Mouse (Mus musculus) bone marrow, adult 2 months (tissue): ENCODE results near the gene Washc4. TPM values are rescaled to one million over a fixed set of nuclear protein-coding genes. Genes with fewer than 3 reads are reported as not detected.

Source experiments
- H3K27ac ChIP-seq: fragments of 200-500 bp; 2 replicates; pipeline ENCODE4 v1.5.1; 2012; ENCODE audit warnings: low read depth, mild to moderate bottlenecking, control low read depth, inconsistent platforms, low read length; ENCODE audit not compliant: control insufficient read depth, poor library complexity, insufficient read depth
- H3K4me1 ChIP-seq: fragments of 200-500 bp; 2 replicates; pipeline ENCODE4 v1.6.1; 2011; ENCODE audit warnings: low read length; ENCODE audit not compliant: control insufficient read depth, insufficient read depth
- H3K4me3 ChIP-seq: fragments of 200-500 bp; replicated peaks from 2 replicates; pipeline ENCODE3; 2011; ENCODE audit warnings: mild to moderate bottlenecking, low read depth, low read length, control low read depth; ENCODE audit not compliant: control insufficient read depth
- CTCF ChIP-seq: fragments of 200-500 bp; IDR thresholded peaks from 2 replicates; pipeline ENCODE4 v1.5.1; 2011; ENCODE audit warnings: low read length, control low read depth; ENCODE audit not compliant: control insufficient read depth, insufficient read depth
- POLR2A ChIP-seq: fragments of 200-500 bp; IDR thresholded peaks from 2 replicates; pipeline ENCODE4 v1.6.1; 2011; ENCODE audit warnings: low read depth, mild to moderate bottlenecking, control low read depth, low read length, borderline replicate concordance; ENCODE audit not compliant: control insufficient read depth
- WGBS: fragments of 180-500 bp; shearing (Covaris S2); methylation state at CpG from one replicate; pipeline ENCODE4 v1.1.7; 2018; 5-methylcytosine and 5-hydroxymethylcytosine counted together
- polyA plus RNA-seq: library from polyadenylated mRNA; stranded (reverse); fragments of >200 nt; gene quantifications from 2 replicates; pipeline ENCODE4 v1.2.4, GENCODE M21; 2011; ENCODE audit warnings: low replicate concordance; ENCODE audit not compliant: missing spikeins, insufficient read depth, insufficient read length

The Washc4 gene
- polyA plus RNA-seq, 1 experiment = 6.6 TPM

DNA sequence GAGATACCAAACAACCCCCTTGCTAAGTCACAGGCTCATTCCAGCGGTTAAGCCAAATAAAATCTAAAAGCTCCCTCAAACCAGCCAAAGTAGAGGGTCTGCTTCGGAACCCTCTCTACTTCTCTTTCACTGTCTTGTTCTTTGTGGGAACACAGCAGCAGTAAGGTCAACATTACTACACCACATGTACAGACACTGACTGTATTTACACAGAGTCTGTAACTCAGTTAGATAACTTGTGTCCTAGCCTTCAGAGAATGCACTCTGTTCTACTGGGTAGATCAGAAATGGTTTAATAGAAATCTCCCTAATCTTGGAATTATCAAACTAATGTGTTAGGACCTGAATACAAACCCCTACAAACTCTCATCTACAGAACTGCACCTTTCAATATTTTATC is 92.6 kb downstream of the Washc4 start:
- Histone ChIP-seq H3K4me3 (no peak overlapping the region), H3K27ac (no peak overlapping the region), H3K4me1 (no peaks in the 10 kb centered on the region)
- TF ChIP-seq POLR2A (no peak), CTCF (no peak)
- 82% methylated on average over 2 of the region's 2 CpGs for WGBS

DNA sequence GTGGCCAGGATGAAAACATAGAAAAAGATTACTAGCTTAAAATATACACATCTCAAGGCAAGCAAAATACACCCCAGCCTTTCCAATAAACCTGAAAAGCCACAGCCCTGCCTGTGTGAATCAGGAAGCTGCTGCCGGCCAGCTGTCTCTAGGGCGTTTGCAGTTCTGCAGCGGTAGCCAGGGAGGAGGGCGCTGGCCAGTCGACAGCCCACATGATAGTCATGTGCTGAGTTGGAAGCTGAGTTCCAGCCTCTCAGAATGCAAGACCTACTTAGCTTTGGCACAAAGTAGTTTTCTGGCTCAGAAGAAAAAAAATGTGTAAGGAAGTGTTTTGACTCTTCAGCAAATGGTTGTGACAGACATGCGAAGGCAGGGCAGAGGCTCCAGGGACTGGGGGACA is 93.7 kb downstream of the Washc4 start:
- 10% methylated on average over 6 of the region's 6 CpGs for WGBS
- Histone ChIP-seq H3K27ac (no peak overlapping the region), H3K4me1 (no peaks in the 10 kb centered on the region), H3K4me3 (no peak overlapping the region)
- TF ChIP-seq POLR2A (no peak), CTCF (no peak)

DNA sequence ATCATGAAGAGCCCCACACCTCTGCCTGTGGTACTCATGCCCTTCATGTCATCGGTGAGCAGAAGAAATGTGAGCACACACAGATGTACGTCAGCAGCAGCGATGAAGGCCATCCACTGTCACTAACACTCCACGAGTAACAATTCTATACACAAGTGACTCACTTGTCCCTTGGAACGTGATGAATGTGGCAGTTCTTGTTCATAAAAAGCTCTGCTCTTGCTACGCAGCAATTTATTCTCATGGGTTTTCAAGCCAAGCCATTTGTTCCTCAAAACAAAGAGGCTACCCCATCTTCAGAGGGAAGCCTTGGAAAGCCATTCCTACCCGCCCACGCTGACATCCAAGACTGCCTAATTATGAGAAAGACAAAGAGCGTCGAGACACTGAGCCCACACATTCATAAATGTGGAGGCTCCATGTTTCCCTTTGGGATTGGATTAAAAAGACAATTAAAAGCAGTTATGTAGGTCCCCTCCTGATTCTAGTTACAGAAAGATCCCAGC is 96.4 kb downstream of the Washc4 start:
- no peak for TF ChIP-seq CTCF
- no peak for TF ChIP-seq POLR2A
- WGBS = 89% methylated on average over 10 of the region's 10 CpGs

DNA sequence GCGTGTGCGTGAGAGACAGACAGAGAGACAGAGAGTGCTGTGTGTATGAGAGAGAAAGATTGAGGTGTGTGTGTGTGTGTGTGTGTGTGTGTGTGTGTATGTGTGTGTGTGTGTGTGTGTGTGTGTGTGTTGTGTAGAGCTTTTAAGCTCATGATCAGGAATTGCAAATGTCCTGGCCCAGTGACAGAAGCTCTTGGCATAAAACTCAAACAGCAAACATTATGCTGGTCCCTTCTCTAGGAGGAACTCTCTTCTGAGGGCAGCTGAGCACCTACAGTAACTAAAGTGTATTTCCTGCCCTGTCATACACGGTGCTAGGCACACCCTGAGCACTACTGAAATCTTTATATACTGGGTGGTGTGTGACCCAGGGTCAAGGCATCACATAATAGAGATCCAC is 98.1 kb downstream of the Washc4 start:
- 68% methylated on average over 3 of the region's 3 CpGs for WGBS
- Histone ChIP-seq H3K4me1 (peaks cover 3% of the 10 kb centered on the region; the same call in 1 of the 2 replicates), H3K4me3 (no peak overlapping the region), H3K27ac (no peak overlapping the region)
- TF ChIP-seq POLR2A = no peak
- TF ChIP-seq CTCF = no peak

More for the DNA sequence above, 96.4 kb downstream of the Washc4 start:
- no peak overlapping the region for H3K27ac ChIP-seq
- H3K4me3 ChIP-seq = no peak overlapping the region
- H3K4me1 ChIP-seq = peaks cover 1% of the 10 kb centered on the region; the same call in 1 of the 2 replicates

DNA sequence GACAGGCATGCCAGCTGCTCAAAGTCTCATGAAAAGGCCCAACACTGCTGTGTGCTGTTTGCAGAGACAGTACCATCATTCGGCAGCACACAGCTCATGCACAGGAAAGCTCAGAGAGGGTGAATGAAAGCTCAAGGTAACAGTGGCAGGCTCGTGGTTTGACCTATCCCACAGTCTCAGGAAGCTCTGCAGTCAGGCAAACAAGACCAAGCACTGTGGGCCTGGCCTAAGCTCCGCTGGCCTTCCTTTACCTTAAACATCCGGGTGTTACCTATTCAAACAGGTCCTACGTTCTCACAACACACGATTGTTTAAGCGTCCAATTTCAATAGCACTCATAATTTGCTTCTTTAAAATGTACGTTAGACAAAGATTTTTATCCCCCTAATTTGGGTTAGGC is 100.6 kb downstream of the Washc4 start:
- H3K4me3 ChIP-seq = no peak overlapping the region
- H3K4me1 ChIP-seq = peaks cover 3% of the 10 kb centered on the region; the same call in 1 of the 2 replicates
- TF ChIP-seq POLR2A (no peak), CTCF (no peak)
- H3K27ac ChIP-seq = no peak overlapping the region
- 56% methylated on average over 8 of the region's 8 CpGs for WGBS

DNA sequence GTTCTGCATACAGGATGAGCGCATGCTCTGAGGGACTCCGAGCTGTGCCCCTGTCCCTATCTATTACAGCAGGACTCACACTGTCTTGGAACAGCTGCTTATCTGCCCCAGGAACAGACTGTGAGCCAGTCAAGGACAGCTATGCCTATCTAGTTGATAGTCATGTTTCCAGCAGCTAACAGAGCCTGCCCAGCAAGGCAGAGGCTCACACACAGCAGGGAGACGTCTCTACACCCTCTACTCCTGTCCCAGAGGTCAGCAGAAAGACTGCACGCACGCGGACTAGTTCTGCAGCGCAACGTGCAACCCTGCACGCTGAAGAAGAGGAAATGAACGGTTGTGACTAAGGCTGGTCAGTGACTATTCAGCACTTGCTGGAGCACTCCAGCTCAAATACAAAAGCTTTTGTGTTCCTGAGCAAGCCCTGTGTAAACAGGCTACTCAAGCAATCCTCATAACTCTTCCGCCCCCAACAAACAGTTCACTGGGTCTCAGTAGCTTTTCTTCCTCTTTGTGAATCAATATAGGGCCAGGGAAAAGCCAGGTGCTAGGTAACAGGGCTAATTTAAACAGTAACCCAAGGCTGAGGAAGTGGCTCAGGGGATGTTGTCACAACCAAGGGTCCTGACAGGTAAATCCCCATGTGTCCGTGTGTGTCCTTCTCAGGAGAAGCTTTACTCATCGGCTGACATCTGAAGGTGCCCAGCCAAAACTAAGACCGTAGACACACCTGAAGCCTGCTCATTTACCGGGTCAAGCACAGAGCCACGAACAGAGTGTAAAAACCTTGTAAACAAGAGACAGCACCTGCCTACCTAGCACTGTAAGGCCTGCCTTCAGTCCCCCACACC is 101.5 kb downstream of the Washc4 start:
- 34% methylated on average over 16 of the region's 16 CpGs for WGBS
- Histone ChIP-seq H3K4me1 (peaks cover 3% of the 10 kb centered on the region; the same call in 1 of the 2 replicates), H3K4me3 (no peak overlapping the region), H3K27ac (no peak overlapping the region)
- TF ChIP-seq POLR2A = no peak
- no peak for TF ChIP-seq CTCF

DNA sequence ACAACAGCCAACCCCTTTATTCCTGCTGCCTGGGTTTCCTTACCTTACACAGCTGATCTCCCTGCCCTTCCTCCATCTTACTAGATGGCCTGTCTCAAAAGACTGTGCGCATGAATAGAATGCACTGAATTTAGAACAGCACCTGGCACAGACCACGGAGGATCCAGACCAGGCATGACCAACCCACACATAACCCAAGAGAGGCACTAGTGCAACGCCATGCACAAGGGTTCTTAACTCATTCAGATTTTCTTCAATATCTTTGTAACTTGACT is 102.1 kb downstream of the Washc4 start:
- H3K27ac ChIP-seq = no peak overlapping the region
- 78% methylated on average over 3 of the region's 3 CpGs for WGBS
- H3K4me1 ChIP-seq = peaks cover 3% of the 10 kb centered on the region; the same call in 1 of the 2 replicates
- H3K4me3 ChIP-seq = no peak overlapping the region
- TF ChIP-seq CTCF = no peak
- no peak for TF ChIP-seq POLR2A

Other genes with a start within 250 kb of the Washc4 start
- 2.0 and 3.6 TPM in 2 replicates for gene Slc41a2, start 205.9 kb upstream of the Washc4 start, polyA plus RNA-seq
- 0.25 and 0.50 TPM in 2 replicates for gene D10Wsu102e, start 183.5 kb upstream of the Washc4 start, polyA plus RNA-seq
- 3.0 TPM in 1 of 2 replicates, not detected in the other for gene Aldh1l2, start 9.6 kb upstream of the Washc4 start, polyA plus RNA-seq
- 7.6 and 9.3 TPM in 2 replicates for gene Appl2, start 105.0 kb downstream of the Washc4 start, polyA plus RNA-seq
- 5.9 and 9.9 TPM in 2 replicates for gene 1500009L16Rik, start 179.1 kb downstream of the Washc4 start, polyA plus RNA-seq